Mouse (Mus musculus) olfactory bulb, adult 2 months (tissue): ENCODE data around the gene Timp3.

Experiments
- CTCF ChIP-seq: fragments of 200-500 bp; IDR thresholded peaks from 2 replicates; pipeline ENCODE4 v1.5.1; 2012; ENCODE audit warnings: low read depth, mild to moderate bottlenecking, low read length, moderate library complexity; ENCODE audit not compliant: insufficient read depth
- POLR2A ChIP-seq: fragments of 200-500 bp; IDR thresholded peaks from 2 replicates; pipeline ENCODE4 v1.6.1; 2012; ENCODE audit warnings: mild to moderate bottlenecking, low read depth, low read length, moderate library complexity; ENCODE audit not compliant: insufficient read depth

- TF ChIP-seq POLR2A (no peak), CTCF (no peak)
These were observed 84.5 kb downstream of the Timp3 start for GRCm38 (mm10) chr10:86384655-86385054.
